Mouse (Mus musculus) bone marrow macrophage, adult 2 months (primary cell): ENCODE measurements around the gene Rbms3. TPM values are rescaled to one million over a fixed set of nuclear protein-coding genes. Genes with fewer than 3 reads are reported as not detected.

Experiments used
- H3K27ac ChIP-seq: 2 replicates; pipeline ENCODE4 v1.5.1; 2012; ENCODE audit warnings: low read depth, low read length; ENCODE audit not compliant: insufficient read depth
- H3K4me1 ChIP-seq: 2 replicates; pipeline ENCODE4 v1.6.1; 2012; ENCODE audit warnings: low read length; ENCODE audit not compliant: control insufficient read depth, insufficient read depth
- H3K4me3 ChIP-seq: 2 replicates; pipeline ENCODE4 v1.5.1; 2012; ENCODE audit warnings: mild to moderate bottlenecking, low read length, moderate library complexity; ENCODE audit not compliant: insufficient read depth
- CTCF ChIP-seq: IDR thresholded peaks from 2 replicates; pipeline ENCODE4 v1.5.1; 2012; ENCODE audit warnings: low read depth, mild to moderate bottlenecking, low read length, moderate library complexity
- POLR2A ChIP-seq: IDR thresholded peaks from 2 replicates; pipeline ENCODE4 v1.6.1; 2012; ENCODE audit warnings: mild to moderate bottlenecking, low read depth, low read length, borderline replicate concordance
- polyA plus RNA-seq: library from polyadenylated mRNA; stranded (reverse); fragments of >200 nt; gene quantifications from 2 replicates; pipeline ENCODE4 v1.2.4, GENCODE M21; 2012; ENCODE audit not compliant: missing spikeins, insufficient read depth, insufficient read length

Gene Rbms3
- polyA plus RNA-seq, 1 experiment, result 0.13 TPM

DNA sequence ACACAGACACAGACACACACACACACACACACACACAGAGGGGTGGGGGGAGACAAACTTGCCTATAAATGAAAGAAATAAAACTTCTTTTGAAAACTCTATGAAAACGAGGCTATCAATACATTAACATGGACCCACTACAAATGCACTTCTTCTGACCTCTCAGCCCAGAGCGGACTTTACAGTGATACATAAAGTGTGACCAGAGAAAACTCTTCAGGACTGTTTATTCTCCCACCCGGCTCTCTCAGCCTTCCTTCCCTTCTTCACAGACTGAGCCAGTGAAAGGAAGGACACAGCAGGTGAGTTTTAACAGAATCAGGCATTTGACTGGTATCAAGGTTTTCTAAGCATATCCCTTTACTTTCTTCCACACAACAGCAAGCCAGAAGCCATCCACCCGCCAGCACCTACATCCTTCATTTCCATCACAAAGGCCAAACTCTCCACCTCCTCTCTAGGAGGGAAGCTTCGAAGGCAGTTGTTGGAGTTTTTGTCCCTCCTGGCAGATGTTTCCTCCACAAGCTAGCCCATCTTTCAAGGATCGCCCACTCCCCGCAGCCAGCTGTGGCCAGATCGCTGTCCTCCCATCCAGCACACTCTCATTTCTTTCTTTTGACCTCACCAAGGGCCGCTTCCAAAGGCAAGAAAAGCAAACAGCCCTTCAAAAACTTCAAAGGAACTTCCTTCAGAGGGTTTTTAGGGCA is 980.5 kb downstream of the Rbms3 start:
- TF ChIP-seq CTCF (no peak), POLR2A (no peak)
- H3K4me1 ChIP-seq, result no peaks in the 10 kb centered on the region
- H3K27ac ChIP-seq, result no peak overlapping the region
- no peak overlapping the region for H3K4me3 ChIP-seq

DNA sequence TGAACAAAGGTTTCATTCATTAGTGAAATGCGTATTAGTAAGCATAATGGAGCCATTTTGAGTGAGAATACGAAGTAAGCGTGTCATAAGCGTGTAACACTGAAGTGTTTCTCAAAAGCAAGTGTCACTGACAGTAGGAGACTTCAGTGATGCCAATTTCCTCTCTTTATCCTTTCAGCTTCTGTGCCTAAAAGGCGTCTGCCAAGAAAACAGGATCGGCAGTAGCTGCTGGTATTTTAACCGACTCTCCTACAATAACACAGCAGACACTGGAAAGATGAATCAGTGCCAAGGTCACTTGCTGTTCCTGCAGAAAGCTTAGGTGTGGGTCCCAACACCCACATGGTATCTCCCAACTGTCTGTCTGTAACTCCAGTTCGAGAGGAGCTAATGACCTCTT is 985.1 kb downstream of the Rbms3 start:
- no peak for TF ChIP-seq POLR2A

DNA sequence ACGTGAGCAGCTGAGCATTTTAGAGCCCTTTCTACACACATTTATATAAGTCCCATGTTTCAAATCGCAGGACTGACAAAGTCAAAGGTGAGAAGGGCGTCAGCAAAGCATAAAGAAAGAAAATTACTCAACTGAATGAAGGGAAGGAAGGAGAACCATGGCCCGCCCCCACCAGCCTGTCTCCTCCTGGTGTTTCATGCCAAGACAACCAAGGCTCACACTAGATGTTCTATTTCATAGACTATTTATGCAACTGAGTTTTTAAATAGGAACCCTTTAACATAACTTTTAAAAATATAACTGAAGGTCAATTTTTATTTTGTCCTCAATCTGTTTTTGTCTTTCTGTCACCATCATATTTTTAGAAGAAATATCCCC is 989.4 kb downstream of the Rbms3 start:
- TF ChIP-seq CTCF (no peak), POLR2A (no peak)
- H3K4me3 ChIP-seq, result no peak overlapping the region
- no peak overlapping the region for H3K27ac ChIP-seq
- H3K4me1 ChIP-seq, result no peaks in the 10 kb centered on the region

More for the DNA sequence above, 985.1 kb downstream of the Rbms3 start:
- Histone ChIP-seq H3K4me3 (no peak overlapping the region), H3K27ac (no peak overlapping the region), H3K4me1 (no peaks in the 10 kb centered on the region)

DNA sequence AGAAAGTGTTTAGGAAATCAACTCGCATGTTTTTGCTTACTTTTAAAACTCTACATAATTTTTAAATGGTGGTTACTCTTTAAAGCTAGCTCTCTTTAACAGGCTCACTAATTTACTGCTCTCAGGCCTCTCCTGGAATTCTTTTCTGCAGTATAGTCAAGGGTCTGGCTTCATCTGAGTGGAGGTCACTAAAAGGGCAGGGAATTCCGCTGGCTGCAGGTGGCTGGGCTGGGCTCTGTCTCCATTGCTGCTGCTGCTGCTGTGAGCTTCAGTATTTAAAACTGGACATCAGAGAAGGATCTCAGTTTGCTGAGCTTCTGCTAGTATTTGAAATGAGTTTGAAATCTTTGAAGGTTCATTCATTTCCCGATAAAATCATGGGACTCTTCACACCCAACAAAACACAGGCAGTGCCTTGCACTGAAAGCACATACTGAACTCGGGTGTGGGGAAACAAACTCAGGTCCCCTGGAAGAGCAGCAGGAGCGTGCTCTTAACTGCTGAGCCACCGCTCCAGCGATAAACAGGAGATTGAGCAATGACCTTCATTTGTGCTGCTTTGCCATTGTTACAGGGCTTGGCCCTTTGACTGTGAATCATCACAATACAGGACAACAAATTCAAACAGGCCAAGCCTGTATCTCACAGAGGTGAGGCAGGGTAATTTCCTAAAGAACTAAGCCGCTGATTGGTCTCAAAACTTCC is 990.0 kb downstream of the Rbms3 start:
- Histone ChIP-seq H3K4me3 (no peak overlapping the region), H3K4me1 (no peaks in the 10 kb centered on the region), H3K27ac (no peak overlapping the region)
- TF ChIP-seq CTCF (no peak), POLR2A (no peak)

DNA sequence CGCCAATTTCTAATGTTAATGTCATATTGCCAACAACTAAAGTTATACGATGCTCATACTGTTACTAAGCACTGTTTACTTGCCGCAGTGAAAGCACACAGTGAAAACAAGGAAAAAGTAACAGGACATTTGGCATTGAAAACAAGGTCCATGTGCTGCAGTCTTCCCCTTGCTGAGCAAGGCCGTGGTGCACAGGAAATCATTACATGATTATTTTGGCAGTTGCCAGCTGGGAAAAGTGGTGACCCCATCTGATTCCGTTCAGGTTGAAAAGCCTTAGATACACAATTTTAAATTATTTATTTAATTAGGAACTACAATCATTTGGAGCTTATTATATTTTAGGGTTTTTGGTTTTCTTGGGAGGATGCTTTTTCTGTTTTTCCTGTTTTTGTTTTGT is 995.9 kb downstream of the Rbms3 start:
- TF ChIP-seq CTCF (no peak), POLR2A (no peak)
- Histone ChIP-seq H3K4me1 (no peaks in the 10 kb centered on the region), H3K4me3 (no peak overlapping the region), H3K27ac (no peak overlapping the region)

DNA sequence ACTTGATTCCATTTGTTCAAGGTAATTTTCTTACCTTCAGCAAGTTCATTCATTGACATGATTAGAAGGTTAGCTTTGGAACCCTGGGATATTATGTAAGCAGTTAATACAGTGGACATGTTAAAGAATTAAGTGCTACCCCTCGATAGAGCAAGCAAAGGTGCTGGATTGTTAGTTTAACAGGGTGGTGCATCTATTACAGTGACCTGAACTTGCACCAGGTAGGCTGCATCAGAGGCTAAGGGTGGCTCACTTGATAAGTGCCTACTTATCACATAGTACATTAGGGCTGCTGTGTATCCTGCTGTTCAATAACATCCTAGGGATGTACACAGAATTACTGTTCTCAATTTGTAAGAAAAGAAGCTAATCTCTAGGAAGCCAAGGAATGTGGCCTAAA is 996.6 kb downstream of the Rbms3 start:
- H3K4me1 ChIP-seq, result no peaks in the 10 kb centered on the region
- H3K27ac ChIP-seq, result no peak overlapping the region
- TF ChIP-seq POLR2A, result no peak
- no peak for TF ChIP-seq CTCF
- H3K4me3 ChIP-seq, result no peak overlapping the region

DNA sequence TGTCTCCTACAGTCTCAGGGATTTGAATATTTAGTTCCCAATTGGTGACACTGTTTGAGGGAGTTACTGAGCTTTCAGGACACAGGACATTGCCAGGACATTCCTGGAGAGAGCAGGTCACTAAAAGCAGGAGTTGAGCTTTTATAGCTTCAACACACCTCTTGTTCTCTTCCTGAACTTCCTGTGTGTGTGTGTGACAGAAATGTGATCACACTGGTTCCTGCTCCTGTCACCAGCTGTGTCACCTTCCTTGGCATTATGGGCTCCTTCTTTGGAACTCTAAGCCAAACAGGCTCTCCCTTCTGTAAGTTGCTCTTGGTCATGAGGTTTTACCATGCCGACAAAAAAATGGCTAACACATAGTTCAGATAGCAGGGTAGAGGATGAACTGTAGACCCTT is 997.9 kb downstream of the Rbms3 start:
- Histone ChIP-seq H3K4me1 (no peaks in the 10 kb centered on the region), H3K4me3 (no peak overlapping the region), H3K27ac (no peak overlapping the region)
- no peak for TF ChIP-seq CTCF
- TF ChIP-seq POLR2A, result no peak

DNA sequence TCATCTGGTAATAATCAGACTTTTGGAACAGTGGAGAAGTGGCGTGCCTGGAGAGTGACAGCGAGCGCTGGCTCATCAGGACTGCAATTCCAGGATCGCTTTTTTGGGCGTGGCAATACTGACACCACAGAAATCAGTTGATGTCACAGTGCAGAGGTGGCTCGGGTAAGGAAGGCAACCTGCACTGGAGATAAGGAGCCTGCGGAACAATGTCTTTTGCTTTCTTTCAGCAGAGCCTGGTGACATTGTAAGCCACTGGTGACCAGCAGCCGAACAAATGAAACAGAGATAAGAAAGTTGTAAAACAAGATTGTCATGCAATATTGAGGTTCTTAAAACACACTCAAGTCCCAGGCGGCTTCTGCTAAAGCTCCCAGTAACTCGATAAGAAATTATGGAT is 998.9 kb downstream of the Rbms3 start:
- Histone ChIP-seq H3K4me1 (no peaks in the 10 kb centered on the region), H3K27ac (no peak overlapping the region), H3K4me3 (no peak overlapping the region)
- TF ChIP-seq CTCF, result no peak
- no peak for TF ChIP-seq POLR2A

DNA sequence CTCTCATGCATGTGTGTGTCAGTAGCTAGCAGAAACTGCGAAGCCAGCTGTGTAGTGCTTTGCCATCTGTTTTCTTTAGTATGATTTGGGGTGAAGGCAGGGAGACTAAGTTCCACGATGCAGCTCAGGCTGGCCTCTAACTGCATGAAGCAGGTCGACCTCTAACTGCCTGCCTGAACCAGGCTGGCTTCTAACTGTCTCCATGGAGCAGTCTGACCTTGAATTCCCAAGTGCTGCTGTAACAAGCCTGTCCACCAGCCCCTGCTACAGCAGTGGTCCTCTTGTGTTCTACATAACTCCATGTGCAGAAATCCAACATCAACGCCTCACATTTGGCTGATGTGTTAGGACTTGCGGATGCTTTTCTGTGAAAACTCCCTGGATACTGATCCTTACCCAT is 1009.3 kb downstream of the Rbms3 start:
- TF ChIP-seq CTCF (no peak), POLR2A (no peak)
- Histone ChIP-seq H3K4me1 (no peaks in the 10 kb centered on the region), H3K27ac (no peak overlapping the region), H3K4me3 (no peak overlapping the region)

DNA sequence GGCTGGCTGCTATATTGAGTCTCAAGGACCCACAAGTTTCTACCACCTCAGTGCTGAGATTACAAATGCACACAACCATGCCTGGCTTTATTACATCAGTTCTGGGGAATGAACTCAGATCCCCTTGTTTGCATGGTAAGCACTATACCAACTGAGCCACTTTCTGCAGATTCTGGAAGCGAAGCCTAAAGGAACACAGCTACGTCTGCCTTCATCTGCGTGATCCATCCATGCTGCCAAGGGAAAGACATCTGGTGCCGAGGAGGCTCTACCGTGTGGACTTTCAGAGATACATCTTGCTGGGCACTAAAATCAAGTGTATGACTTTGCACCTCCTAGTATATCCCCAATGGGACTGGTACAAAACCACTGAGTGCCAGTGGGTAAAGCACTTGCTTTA is 1010.8 kb downstream of the Rbms3 start:
- TF ChIP-seq CTCF (no peak), POLR2A (no peak)
- Histone ChIP-seq H3K27ac (no peak overlapping the region), H3K4me1 (no peaks in the 10 kb centered on the region), H3K4me3 (no peak overlapping the region)
